Mouse (Mus musculus): ENCODE results near the gene Nkg7.
"Not testable (repeated sequence)": the region's sequence is repeated elsewhere in the genome, so short reads cannot be mapped to it uniquely, and the experiment has no call there.

Nkg7 gene

DNA sequence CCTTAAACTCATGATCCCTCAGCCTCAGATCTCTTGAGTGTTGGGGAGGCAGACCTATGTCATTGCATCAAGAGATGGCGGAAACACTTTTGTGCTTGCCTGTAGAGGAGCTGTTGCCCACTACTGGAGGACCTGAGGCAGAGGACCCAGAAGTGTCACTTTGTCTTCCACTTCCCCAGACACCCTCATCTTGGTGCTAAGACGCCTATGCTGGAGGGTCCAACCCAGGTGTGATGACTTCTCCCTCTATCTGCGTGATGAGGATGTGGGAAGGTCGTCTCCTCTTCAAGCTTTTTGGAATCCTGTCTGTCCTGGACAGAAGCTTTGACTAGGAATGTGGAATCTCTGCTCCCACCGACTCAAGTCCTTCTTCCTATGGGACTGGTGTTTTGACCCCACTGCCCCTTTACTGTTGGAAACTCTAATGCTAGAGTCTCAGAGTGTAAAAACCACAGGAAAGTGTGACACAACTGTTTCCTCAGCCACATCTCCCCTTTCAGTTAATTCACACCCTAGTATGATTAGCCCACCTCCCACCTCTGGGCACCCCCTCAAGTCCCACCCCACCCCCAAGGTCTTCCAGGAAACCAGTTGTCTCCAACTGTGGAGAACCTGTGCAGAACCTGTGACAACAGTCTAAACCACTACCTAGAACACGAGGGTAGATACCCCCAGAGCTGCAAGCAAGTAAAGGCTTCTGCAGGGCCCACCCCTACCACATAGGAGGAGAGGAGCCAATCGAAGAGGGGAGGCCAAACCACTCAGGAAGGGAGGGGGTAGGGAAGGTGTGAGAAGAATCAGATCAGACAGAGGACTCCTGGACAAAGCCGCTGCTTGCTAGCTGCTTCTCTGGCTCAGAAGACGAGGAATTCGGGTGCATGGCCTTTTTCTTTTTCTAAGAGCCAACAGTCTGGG, at the start of gene Nkg7:
TSS of gene Nkg7 (plus strand) at position 733 of the 915 bp plus-strand sequence.
- DNase-seq (ENCODE audit: low spot score in 2 of 2) = no peak

DNA sequence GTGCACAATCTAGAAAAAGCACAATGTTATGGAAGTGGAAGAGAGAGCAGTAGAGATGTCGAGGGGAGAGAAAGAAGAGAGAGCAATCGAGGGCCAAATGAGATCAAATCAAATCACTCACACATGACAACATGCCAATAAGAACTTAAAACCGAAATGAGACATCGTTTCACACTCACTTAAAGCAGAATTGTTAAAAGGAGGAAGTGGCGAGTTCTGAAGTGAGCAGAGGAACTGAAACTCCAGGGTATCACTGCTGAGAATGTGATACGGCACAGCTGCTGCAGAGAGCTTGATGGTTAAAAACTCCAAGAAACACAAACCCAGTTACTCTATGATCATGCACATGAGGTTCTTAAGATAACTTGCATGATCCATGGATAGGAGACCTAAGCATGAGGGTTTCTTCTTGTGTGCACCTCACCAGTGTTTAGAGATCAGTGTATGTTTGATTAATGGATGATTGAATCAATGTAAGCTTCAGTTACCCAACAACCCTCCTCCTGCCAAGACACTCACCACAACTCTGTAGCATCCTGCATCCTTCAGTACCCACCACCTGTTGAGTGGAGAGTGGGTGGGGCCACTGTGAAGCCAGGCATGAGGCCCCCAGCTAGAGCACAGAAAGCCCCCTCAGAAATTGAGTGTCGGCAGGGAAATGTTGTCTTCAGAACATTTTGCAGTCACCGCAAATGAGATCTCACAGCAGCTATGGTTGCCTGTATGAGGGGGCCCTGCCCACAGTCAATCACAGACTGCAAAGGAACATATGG, 44.3 kb upstream of the Nkg7 start:
- no peak for DNase-seq (ENCODE audit: low spot score in 2 of 2)

DNA sequence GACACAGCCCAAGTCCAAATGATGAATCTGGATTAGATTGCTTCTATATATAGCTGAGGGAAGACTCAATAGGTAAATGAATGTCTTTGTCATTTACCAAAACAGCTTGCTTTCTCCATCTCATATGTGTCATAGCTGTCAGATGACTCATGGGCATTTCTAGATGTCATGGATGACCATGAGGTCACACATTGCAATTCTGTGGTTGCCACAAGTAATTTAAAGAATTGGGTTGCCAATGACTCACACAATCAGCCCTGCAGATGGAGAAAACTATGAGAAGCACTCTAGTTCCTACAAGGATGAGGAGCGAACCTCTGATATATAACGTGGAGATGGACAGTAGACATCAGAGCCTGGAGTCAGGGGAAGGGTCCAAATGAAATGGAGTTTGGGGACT, 37.4 kb upstream of the Nkg7 start:
- no peak for DNase-seq (ENCODE audit: low spot score in 2 of 2)

DNA sequence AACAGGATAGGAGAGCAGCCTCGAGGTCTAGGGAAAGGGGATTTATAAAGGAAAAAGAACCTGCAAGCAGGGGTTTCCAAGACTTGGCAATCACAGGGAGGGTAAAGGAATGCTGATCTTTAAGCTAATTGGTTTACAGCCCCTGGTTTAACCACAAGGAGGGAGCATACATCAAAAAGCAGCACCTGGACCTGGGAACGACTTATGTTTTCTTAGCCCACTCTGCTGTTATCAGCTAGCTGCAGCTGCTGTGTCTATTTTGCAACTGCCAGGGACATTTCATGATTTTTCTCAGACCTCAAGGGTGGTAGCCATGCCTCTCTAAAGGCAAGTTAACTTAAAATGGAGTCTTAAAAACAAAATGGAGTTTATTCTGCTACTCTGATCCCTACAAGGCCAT, 34.2 kb upstream of the Nkg7 start:
- no peak for DNase-seq (ENCODE audit: low spot score in 2 of 2)

DNA sequence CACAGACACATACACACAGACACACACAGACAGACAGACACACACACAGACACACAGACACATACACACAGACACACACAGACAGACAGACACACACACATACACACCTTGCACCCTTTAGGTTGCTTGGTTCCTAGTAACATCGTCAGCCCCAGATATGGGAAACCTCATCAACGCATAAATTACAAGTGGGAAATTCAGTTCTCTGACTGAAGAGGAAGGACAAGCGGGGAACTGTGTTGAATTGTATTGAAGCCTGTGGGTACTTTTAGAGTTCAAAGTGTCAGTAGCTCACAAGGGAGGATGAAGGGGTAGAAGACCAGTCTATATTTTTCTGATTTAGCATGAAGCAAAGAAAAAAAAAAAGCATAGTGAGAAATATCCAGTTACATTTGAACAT, 29.3 kb upstream of the Nkg7 start:
- no peak for DNase-seq (ENCODE audit: low spot score in 2 of 2)

DNA sequence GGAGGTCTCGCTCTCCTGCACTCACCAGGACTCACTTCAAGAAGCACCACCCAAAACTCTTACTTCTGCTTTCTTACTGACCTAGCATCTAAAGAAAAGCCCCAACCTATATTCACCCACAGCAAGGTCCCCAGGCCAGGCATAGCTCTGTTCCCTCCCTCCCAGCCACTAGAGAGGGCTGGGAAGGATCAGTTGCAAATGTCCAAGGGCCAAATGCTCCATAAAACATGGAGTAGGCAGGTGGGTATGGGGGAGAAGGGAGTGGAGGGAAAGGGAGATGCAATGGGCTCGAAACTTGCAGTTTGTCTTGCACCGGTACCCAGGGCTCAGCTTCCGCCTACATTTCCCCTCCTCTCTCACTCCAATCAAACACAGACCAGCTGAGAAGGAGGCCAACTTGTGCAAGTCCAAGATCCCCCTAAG, 28.7 kb upstream of the Nkg7 start, which contains the start of gene Siglecg:
TSS of gene Siglecg (plus strand) at position 74 of the 423 bp plus-strand sequence.
- DNase-seq (ENCODE audit: low spot score in 2 of 2) = no peak

DNA sequence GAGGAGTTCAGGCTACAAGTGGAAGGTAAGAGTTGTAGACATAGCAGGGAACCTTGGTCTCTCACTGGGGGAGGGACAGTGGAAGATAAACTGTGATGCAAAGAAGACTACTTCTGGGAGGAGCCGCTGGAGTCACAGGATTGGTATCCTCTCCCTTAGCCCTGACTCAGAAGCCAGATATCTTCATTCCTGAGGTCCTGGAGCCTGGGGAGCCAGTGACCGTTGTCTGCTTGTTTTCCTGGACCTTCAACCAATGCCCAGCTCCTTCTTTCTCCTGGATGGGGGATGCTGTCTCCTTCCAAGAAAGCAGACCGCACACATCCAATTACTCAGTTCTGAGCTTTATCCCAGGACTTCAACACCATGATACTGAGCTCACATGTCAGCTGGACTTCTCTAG, 27.8 kb upstream of the Nkg7 start:
- DNase-seq (ENCODE audit: low spot score in 2 of 2) = no peak

DNA sequence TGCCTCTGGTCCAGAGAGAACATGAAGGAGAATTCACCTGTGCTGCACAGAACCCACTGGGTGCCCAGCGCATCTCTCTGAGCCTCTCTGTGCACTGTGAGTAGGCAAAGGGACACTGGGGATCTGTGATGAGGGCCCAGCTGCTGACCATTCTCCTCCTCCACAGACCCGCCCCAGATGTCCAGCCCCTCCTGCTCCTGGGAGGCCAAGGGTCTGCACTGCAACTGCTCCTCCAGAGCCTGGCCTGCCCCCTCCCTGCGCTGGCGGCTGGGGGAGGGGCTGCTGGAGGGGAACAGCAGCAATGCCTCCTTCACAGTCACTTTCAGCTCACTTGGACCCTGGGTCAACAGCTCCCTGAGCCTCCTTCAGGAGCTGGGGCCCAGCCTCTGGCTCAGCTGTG, 25.1 kb upstream of the Nkg7 start:
- not testable (repeated sequence) for DNase-seq (ENCODE audit: low spot score in 2 of 2)

DNA sequence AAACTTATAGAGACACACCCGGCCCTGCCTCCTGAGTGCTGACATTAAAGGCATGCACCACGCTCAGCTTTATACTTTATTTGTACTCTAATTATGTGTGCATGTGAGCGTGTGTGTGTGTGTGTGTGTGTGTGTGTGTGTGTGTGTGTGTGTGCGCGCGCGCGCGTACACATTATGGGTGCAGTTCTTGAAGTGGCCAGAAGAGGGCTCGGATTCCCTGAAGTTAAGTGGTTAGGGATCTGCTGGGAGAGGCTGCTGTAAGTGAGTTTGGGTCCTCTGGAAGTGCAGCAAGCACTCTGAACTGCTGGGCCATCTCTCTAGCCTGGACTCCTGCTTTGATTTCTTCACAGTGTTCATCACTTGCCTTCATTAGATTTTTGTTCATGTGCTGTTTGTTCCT, 19.6 kb upstream of the Nkg7 start:
- no peak for DNase-seq (ENCODE audit: low spot score in 2 of 2)

DNA sequence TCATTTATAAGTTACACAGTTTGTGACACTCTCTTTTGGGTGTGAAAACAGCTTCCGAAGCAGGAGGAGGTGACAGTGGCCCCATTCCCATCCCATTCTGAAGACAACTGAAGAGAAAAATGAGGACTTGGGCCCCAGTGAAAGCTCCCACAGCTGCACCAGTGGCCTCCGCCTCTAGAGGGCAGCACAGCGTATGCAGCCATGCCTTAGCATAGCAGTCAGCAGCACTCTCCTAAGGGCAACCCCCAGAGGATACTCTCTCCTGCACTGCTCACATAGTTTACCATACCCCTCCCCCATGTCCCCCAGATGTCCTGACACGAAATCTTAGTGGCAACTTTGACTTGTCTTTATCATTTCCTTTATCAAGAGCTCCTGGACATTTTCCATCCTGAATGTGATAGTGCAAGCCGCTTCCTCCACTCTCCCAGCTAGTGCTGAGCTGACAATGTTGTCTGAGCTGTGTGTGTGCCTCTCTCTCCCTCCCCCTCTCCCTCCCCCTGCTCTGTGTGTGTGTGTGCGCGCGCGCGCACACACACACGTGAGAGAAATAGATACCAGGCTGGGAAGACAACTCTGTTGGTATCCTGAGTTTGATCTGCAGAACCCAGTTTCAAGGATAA, 13.8 kb upstream of the Nkg7 start:
- DNase-seq (ENCODE audit: low spot score in 2 of 2) = peak; percentile 82 to 88

DNA sequence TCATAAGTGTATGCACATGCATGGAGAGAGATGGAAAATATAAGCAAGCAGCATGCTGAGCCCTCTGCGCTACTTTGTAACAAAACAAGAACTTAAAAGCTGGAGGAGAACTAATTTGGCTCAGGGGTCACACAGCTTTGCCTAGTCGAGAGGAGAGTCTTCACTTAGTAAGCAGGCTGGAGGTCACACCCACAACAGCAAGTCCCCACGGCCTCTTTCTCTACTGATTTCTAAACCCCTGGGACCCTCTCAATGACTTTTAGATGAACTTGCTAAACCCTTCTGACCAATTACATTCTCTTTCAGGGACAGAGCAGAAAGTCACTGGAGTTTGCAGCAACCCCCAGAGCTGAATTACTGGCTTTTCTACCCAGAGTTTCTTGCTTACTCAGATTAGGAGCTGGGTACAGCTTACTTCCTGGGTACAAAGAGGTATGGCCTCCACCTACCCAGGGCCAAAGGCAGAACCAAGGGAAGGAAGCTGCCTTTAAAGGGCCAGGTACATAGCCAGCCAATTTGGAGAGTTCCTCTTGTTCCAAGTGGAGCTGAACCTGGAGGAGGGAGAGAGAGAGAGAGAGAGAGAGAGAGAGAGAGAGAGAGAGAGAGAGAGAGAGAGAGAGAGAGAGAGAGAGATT, 12.8 kb upstream of the Nkg7 start:
- DNase-seq (ENCODE audit: low spot score in 2 of 2) = no peak

DNA sequence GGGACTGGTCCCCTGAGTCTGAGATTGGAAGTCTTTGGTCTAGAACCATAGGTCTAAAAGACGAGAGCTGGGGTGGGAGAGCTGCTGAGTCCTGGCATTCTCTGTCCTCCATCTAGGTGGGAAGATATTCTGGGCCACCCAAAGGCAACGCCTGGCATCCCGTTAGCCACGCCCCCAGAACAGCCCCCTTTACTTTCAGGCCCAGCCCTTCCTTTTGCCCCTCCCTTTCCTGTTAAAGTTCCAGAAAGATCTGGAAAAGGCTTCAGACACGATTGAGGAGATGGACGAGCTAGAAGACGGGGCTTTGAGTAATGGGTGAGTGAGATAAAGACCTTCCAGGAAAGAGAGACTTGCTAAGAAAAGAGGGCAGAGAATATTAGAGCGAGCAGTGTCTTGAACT, 9.5 kb upstream of the Nkg7 start, which contains the start of gene Lim2:
TSS of gene Lim2 (plus strand) at position 265 of the 400 bp plus-strand sequence.
- no peak for DNase-seq (ENCODE audit: low spot score in 2 of 2)

DNA sequence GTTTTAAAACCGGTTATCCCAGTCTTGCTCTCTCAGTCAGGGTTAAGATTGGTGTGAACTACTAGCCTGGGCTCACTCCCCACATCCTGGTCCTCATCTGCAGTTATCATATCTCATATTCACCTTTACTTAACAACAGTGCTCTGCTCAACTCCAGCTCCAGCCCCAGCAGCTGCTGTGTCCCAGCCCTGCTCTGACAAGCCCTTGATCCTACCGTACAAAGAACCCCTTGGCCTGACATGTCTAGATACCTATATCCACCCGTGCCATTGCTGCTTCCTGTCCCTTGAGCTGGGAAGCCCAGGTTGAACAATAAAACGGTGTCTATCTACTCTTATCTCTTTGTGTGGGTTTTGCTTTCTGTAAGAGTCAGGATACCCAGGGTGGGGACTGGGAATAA, 7.4 kb upstream of the Nkg7 start:
- no peak for DNase-seq (ENCODE audit: low spot score in 2 of 2)

DNA sequence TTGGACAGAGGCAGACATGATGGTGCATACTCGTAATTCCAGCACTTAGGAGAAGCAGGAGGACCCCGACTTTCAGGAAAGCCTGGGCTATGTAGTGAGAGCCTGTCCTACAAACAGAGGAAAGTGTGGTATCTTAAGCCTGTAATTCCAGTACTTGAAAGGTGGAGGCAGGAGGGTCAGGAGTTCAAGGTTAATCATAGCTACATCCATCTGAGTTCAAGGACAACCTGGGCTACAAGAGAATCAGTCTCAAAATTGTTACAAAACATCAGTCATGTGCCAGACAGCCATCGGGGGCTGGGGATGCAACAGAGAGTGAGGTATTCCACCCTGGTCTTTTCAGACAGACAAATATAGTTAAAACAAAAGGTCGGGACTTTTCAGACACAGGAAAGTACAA, 4.0 kb upstream of the Nkg7 start:
- no peak for DNase-seq (ENCODE audit: low spot score in 2 of 2)

DNA sequence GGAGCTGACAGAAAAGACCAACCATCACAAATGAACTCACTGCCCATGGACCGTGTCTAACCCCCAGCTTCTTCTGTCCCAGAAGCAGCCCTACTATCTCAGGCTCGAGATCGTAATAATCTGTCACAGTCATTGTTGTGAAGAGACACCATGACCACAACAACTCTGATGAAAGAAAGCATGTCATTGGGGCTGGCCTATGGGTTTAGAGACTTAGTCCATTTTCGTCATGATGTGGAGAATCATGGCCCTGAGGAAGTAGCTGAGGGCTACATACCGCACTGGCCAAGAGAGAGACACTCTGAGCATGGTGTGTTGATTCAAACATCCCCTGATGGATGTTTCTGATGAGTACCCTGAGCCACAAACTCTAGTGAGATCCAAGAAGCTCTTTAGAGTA, 2.2 kb upstream of the Nkg7 start:
- DNase-seq (ENCODE audit: low spot score in 2 of 2) = no peak

DNA sequence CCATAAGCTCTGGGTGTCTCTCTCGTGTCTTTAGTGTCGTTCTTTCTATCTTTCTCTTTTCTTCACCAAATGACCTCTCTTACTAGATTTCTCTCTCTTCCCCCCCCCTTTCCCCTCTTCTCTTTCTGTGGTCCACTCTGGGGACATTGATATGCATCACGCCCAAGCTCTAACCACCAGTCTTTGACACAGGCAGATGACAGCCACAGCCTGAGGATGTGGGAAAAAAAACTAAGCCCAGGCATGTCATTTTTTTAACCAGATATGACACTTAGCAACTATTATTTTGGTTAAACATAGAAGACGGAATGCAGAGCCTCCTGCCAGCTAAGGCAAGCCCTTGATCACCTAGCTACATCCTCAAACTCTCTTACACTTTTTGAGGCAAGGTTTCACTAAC, 1.7 kb downstream of the Nkg7 start:
- DNase-seq (ENCODE audit: low spot score in 2 of 2) = no peak

DNA sequence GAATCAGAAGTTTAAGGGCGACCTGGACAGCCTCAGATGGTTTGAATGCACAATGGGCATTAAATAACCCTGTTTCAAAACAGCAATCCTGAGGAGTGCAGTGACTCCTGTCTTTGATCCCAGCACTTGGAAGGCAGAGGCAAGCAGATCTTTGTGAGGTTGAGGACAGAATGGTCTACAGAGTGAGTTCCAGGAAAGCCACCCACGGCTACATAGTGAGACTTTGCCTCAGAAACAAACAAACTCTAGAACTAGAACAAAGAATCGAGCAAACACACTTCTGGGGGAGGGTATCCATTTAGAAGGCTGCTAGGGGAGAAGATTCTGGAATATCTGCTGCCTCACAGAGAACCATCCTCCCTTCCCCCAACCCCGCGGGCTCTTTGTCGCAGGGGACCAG, 3.6 kb downstream of the Nkg7 start, which contains the start of gene Cldnd2:
TSS of gene Cldnd2 (plus strand) at position 301 of the 400 bp plus-strand sequence.
- DNase-seq (ENCODE audit: low spot score in 2 of 2) = no peak

DNA sequence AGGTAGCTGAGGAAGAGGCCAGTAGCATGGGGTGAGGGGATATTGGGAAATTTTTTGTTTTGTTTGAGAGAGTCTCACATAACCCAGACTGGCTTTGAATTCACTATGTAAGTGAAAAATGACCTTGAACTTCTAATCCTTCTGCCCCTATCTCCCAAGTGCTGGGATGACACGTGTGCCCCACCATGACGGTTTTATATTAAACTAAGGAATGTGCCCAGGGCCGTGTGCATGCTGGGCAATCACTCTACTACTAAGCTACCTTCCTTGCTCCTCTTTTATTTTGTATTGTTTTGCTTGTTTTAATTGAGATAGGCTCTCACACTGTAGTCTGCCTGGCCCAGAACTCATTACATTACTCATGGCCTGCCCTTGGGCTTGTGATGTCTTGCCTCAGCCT, 4.2 kb downstream of the Nkg7 start:
- DNase-seq (ENCODE audit: low spot score in 2 of 2) = no peak

DNA sequence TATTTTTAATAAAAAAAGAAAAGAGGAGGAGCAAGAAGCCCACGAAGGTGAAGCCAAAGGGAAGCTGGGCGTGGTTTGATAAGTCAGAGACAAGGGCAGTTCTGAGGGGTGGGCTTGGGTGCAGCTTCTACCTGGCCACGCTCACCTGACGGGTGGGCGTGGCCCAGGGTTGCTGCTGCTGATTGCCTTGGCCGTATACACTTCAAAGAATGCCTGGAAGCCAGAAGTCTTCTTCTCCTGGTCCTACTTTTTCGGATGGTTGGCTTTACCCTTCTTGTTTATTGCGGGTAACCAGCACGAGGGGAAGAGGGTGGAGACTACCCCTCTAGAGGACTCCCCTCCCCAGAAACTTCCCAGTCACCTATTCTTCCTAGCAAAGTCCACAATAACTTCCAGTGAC, 5.8 kb downstream of the Nkg7 start:
- no peak for DNase-seq (ENCODE audit: low spot score in 2 of 2)

DNA sequence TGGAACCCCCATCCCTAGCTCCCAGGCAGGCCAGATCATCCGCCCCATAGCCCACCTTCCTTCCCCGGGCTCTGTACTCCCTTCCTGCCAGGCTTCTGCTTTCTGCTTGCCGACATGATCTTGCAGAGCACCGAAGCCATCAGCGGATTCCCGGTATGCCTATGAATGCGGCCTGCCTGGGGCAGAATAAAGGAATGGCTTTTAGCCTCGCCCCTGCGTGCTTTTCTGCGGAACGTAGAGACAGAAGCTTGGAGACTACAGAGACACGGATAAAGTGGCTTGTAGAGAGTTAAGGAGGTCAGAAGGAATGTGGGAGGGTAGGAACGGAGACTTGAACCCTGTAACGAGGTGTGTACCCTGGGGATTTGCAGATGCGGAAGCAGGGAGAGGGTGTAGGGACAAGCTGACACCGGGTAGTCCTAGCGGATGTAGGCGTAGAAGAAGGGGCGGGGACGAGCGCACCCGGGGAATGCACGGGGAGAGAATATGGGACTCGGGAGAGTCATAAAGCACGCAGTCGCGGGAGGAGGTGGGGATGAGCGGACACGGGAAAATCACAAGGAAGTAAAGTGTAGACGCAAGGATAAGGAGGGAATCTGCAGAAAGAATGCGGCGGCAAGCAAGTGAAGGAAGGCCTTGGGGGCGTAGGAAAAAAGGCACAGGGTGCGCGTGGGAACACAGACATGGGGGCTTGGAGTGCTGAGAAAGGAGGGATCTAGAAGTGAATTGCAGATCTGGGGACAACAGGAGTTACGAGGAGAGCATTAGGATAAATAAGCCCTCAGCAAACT, 6.4 kb downstream of the Nkg7 start:
- DNase-seq (ENCODE audit: low spot score in 2 of 2) = peak; percentile 37 to 44

DNA sequence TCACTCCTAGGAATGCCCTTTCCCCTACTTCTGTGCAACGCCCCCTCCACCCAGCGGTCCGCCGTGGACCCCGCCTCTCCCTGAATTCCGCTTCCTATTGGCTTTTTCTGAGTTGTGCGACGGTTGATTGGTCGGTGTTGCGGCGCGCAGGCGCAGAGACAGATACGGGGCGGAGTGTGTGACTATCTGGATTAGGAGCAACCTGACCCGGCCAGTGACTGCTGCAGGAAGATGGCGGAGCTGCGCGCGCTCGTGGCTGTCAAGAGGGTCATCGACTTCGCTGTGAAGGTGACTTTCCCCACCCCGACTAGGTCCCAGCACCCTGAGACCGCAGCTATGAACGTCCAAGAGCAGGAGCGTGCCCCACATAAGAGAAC, 7.0 kb downstream of the Nkg7 start, which contains the start of the genes Etfb and Gm45233:
TSS of gene Etfb (plus strand) at position 167 of the 377 bp plus-strand sequence.
TSS of gene Gm45233 (plus strand) at position 212 of the 377 bp plus-strand sequence.
- DNase-seq (ENCODE audit: low spot score in 2 of 2) = peak; percentile 86 to 89

Measured in frontal cortex, postnatal 25 days (tissue).